Mouse (Mus musculus) c-Kit-positive CD71-positive TER-119-positive erythroid progenitor cells, embryonic 14.5 days (primary cell): ENCODE results near the gene Taok2.
"Not testable (repeated sequence)": the region's sequence is repeated elsewhere in the genome, so short reads cannot be mapped to it uniquely, and the experiment has no call there.

Experiments used
- DNase-seq: peaks from one replicate; pipeline ENCODE4 v3.0.0-alpha.2; 2013; ENCODE audit warnings: low spot score

The Taok2 gene

DNA sequence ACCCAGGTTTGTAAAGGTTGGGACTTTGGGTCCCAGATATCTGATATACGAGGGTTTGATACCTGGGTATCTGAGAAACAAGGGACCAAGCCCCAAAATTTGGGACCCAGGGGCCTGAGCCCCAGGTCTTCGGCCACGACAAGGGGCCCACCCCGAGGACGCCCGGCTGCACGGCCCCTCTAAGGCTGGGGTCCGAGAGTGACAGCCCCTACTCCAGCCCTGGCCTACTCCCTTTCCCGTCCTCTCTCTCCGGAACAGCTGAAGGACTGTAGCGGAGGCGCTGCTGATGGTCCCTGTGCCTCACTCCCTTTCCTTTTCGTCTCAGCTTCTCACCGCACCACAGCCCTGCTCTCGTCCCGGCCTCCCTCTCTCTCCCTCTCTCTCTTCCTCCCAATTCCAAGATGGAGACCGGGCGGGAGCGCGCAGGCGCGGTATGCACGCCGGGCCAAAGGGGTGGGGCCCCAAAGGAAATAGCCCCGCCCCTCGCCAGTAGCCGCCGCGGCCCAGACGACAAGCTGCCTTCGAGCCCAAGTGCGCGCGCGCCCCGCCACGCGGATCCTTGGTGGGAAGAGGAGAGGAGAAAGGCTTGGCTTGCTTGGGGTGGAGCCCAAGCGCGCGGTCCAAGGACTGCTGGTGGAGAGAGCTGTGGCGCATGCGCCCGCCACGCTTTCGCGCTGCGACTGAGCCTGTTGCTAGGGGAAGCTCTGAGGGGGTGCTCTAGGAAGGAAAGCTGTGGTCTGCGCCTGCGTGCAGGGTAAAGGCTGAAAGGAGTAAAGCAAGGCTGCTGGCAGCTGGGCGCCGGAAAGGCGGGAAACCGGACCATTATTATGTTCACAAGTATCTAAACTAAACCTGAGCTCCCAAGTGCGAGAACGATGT lies at the start of gene Taok2:
Gene Taok2 (minus strand): TSS at position 418 of the 879 bp plus-strand sequence.
- DNase-seq, result peak; percentile 94

- no peak for DNase-seq
These were observed 48.1 kb upstream of the Taok2 start for GRCm38 (mm10) chr7:126932652-126933051.

GRCm38 (mm10) chr7:126929046-126929445 lies 44.5 kb upstream of the Taok2 start:
- DNase-seq, result no peak

DNA sequence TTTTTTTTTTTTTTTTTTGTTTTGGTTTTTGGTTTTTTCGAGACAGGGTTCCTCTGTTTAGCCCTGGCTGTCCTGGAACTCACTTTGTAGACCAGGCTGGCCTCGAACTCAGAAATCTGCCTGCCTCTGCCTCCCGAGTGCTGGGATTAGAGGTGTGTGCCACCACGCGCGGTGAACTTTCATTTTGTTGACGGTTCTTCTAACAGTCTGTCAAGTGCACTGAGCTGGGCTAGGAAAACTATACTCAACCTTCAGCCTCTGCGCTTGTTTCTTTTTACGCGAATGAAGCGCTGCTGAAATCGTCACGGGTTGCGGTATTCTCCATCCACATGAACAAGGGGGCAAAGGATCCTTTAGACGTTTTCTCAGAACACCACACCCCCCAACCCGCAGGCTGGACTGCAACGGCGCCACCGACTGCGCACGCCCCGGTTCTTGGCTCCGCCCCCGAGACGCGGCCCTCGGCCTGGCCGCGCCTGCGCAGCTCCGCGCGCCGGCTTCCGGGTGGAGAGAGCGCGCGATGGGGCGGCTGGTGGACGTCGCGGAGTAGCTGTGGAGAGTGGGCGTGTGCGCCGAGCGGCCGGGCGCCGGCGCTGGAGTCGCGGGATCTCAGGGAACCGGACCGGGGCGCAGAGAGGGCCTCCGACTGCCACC lies 44.0 kb upstream of the Taok2 start, which contains the start of gene Kctd13:
Gene Kctd13 (plus strand): TSS at position 496 of the 654 bp plus-strand sequence.
- peak; percentile 86 for DNase-seq

DNA sequence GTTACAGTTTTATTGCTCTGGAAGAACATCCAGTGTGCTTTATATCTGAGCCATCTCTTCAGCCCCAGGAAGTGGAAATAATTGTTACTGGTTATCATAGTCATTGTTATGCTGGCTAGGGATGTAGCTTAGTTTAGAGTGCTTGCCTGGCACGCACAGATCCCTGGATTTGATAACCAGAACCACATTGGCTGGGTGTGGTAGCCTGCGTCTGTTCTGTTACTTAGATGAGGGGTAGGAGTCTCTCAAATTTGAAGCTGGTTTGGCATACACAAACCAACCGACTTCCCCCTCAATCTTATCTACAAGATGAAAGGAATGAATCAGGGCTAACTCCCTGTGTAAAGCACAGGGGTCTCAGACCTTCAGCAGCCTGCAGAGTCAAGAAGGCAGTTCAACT lies 41.8 kb upstream of the Taok2 start:
- DNase-seq, result no peak

- DNase-seq, result no peak
These were observed 39.5 kb upstream of the Taok2 start for GRCm38 (mm10) chr7:126923999-126924398.

DNA sequence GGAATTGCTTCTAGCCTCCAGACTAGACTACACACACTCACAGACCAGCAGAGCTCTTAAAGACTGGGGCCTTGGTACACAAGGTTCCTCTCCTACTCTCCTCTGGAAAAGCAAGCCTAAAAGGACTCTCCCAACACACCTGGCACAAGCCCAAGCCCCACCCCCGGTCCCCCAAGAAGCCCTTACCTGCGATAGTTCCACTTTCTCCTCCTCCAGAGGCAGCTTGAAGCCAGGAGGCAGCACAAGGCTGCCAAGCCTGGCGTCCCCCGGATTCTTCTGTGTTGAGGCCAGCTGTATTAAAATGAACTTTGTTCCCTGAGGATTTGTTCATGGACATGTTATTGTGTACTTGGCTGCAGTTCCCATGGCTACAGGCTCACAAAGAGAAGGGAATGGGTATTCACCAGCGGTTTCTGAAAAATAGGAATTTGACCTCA lies 38.1 kb upstream of the Taok2 start, which contains the start of gene Tmem219:
Gene Tmem219 (minus strand): TSS at position 294 of the 437 bp plus-strand sequence.
- DNase-seq, result no peak

GRCm38 (mm10) chr7:126921563-126921962 lies 37.1 kb upstream of the Taok2 start:
- no peak for DNase-seq

DNA sequence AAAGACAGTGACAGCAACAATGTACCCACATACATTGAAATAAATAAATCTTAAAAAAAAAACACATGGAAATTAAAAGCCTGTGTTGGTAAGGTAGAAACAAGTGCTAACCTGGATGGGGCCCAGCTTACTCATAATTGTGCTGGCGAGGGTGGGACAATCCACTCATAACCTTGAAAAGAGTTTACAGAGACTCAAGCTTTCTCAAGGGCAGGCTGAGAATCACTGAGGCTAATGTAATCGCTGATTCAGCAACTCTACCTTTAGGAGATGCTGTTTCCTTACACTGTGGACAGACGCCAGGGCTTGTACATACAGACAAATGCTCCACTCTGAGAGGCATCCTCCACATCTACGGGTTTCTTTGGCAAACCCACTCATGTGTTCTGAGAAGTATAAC lies 35.5 kb upstream of the Taok2 start:
- DNase-seq, result no peak

GRCm38 (mm10) chr7:126918356-126918755 lies 33.9 kb upstream of the Taok2 start:
- not testable (repeated sequence) for DNase-seq

- DNase-seq, result no peak
These were observed 30.3 kb upstream of the Taok2 start for GRCm38 (mm10) chr7:126914844-126915243.

DNA sequence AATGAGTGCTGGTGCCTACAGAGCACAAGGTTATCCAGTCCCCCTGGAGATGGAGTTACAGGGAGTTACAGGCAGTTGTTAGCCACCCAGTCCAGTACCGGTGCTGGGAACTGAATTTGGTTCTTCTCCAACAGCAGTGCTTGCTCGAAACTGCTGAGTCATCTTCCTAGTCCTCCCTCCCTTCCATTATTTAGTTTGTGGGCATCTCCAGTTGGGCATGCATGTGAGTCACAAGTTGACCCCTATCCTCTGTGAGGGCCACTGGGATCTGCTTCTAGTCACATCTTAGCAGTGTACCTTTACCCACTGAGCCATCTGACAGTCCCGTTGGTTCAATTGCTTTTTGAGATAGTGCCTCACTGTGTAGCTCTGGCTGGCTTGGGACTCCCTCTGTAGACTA lies 21.1 kb upstream of the Taok2 start:
- DNase-seq, result no peak

GRCm38 (mm10) chr7:126899781-126900180 lies 15.3 kb upstream of the Taok2 start:
- DNase-seq, result not testable (repeated sequence)

DNA sequence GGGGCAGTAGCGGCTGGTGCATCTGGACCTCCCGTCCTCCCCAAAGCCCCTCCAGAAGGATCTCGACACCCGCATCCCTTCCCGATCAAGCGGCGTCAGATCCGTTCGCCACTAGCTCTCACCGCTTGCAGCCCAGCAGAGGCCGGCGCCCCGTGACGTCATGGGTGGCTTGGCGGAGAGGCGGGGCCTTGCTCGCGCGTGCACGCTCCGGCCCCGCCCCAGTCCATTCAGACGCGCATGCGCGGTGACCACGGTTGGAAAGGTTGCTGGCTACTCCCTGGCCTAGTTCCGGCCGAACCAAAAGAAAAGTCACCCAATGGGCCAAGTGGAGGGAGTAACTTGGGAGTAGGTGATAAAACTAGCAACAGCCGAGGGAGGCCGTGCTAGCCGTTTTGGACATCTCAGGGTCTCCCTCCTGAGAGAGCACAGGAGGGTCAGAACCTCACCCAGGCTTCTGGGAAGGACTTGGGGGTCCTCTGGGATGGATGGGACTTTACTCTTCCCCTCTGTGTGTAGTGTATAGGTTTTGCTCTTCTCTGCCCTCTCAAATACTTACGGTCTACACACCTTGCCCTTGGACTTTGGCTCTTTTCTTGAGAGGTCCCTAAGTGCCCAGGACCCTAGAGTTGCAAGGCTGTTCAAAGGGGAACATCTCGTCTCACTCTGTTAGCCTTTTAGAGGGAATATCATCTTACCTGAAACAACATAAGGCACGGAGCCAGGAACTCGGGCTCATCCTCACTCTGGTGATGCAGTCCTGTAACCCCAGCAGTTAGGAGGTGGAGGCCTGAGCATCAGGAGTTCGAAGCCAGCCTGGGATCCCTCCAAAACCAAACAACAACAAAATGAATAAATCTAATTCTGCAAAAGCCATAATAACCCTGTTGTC lies 13.8 kb upstream of the Taok2 start:
- peak; percentile 91 for DNase-seq

GRCm38 (mm10) chr7:126897390-126898101 lies 13.0 kb upstream of the Taok2 start:
- peak; percentile 45 for DNase-seq

GRCm38 (mm10) chr7:126896912-126897311 lies 12.4 kb upstream of the Taok2 start:
- DNase-seq, result no peak

DNA sequence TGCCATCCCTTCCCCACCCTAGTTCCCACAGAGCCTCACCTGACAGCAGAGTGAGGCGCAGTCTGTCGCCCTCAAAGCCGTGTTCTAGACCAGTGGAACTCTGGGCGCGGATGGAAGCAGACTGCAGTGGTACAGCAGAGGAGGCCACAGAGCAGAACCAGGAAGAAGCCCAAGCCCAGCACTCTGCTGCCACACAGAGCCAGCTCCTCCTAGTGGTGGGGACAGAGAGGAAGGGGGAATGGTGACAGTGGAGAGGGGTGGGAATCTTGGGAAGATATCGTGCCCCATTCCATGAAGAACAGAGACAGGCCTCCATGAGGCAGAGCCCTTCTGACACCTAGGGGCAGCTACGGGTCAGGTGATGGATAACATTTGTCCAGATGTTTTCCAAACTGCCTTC lies 4.3 kb upstream of the Taok2 start:
- no peak for DNase-seq

DNA sequence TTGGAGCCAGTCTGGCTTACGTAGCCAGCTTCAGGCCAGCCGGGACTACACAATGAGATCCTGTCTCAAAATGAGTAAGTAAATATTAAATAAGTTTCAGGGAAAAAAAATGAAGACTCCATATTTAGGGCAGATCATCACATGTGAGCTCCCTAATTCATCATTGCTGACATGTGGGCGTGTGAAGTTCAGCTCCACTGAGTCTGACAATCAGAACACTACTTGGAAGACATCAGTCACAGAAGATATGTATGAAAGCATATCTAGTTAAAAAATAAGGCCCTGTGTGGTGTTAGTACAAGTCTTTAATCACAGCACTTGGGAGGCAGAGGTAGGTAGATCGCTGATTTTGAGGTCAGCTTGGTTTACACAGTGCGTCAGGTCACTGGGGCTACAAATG lies 2.8 kb upstream of the Taok2 start:
- DNase-seq, result no peak

- no peak for DNase-seq
These were observed 747 bp downstream of the Taok2 start for GRCm38 (mm10) chr7:126883731-126884181.

DNA sequence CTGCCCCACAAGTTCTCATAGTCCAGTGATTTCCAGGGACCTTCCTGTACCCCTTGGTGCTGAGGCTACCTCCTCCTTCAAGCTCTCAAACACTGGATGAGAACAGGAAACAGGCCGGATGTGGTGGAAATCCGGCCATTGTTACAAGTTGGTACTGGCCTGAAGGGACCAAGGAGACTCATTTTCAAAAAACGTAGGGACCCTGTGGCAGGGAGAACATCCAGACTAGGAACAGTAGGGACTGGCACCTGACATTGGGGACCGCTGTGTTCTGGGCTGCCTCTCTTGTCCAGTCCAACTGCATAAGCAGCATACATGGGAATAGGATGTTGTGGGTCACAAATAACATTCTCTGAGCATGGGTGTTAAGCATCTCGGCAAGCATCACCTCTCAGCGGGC lies 3.5 kb downstream of the Taok2 start:
- no peak for DNase-seq

GRCm38 (mm10) chr7:126877239-126877638 lies 7.3 kb downstream of the Taok2 start:
- DNase-seq, result no peak
